Mouse (Mus musculus) MEL (cell line): ENCODE measurements at regions not wholly inside any gene's neighbourhood (a gene's known extent, or its start where the extent isn't known, plus 50 kb on each side); places are given as distances from the start of the nearest gene placed in this dataset.

Experiments
- CTCF ChIP-seq, 3 experiments: IDR thresholded peaks in 2 of 3; conservative IDR thresholded peaks in 1 of 3; 2 replicates each; pipeline ENCODE4 v1.5.1; 2011 to 2012; ENCODE audit warnings: low read length in 3 of 3, low read depth in 2 of 3, mild to moderate bottlenecking in 2 of 3, improper control_type of control experiment in 1 of 3, inconsistent platforms in 1 of 3, mixed read lengths in 1 of 3, moderate library complexity in 1 of 3; ENCODE audit not compliant: control insufficient read depth in 1 of 3, insufficient read depth in 1 of 3, poor library complexity in 1 of 3, severe bottlenecking in 1 of 3
- GATA1 ChIP-seq: IDR thresholded peaks from 2 replicates; pipeline ENCODE4 v1.6.1; 2011; ENCODE audit warnings: low read depth, low read length, improper control_type of control experiment
- MAFK ChIP-seq: IDR thresholded peaks from 2 replicates; pipeline ENCODE4 v1.6.1; 2011; ENCODE audit warnings: low read depth, mild to moderate bottlenecking, low read length, improper control_type of control experiment, borderline replicate concordance
- MAZ ChIP-seq: IDR thresholded peaks from 2 replicates; pipeline ENCODE4 v1.6.1; 2012; ENCODE audit warnings: low read depth, mild to moderate bottlenecking, inconsistent platforms, low read length, improper control_type of control experiment
- NELFE ChIP-seq: IDR thresholded peaks from 2 replicates; pipeline ENCODE4 v1.6.1; 2011; ENCODE audit warnings: low read depth, low read length, improper control_type of control experiment
- POLR2A ChIP-seq, 2 experiments: IDR thresholded peaks; 2 replicates each; pipeline ENCODE4 v1.6.1; 2011 to 2012; ENCODE audit warnings: low read length in 2 of 2, mild to moderate bottlenecking in 2 of 2, control low read depth in 1 of 2, improper control_type of control experiment in 1 of 2, low read depth in 1 of 2, moderate library complexity in 1 of 2; ENCODE audit not compliant: control insufficient read depth in 1 of 2, insufficient read depth in 1 of 2, poor library complexity in 1 of 2
- USF1 ChIP-seq: IDR thresholded peaks from 2 replicates; pipeline ENCODE4 v1.6.1; 2014; ENCODE audit warnings: low read depth, mild to moderate bottlenecking, inconsistent platforms, low read length, improper control_type of control experiment, moderate library complexity
- ZC3H11A ChIP-seq: IDR thresholded peaks from 2 replicates; pipeline ENCODE4 v1.6.1; 2012; ENCODE audit warnings: low read depth, mild to moderate bottlenecking, inconsistent platforms, low read length, improper control_type of control experiment
- ZNF384 ChIP-seq: IDR thresholded peaks from 2 replicates; pipeline ENCODE4 v1.6.1; 2012; ENCODE audit warnings: low read depth, mild to moderate bottlenecking, inconsistent platforms, low read length, improper control_type of control experiment

- no peak for TF ChIP-seq GATA1
- TF ChIP-seq ZC3H11A: no peak
- TF ChIP-seq MAZ: no peak
- TF ChIP-seq POLR2A (IDR thresholded peaks at IDR 0.05; ENCODE audit: control insufficient read depth in 1 of 2, insufficient read depth in 1 of 2, low read depth in 1 of 2, low read length in 2 of 2, poor library complexity in 1 of 2): no peak
- TF ChIP-seq ZNF384: no peak
- no peak for TF ChIP-seq NELFE
- TF ChIP-seq CTCF (IDR thresholded peaks at IDR 0.05 in 2 of 3, conservative IDR thresholded peaks at IDR 0.05 in 1 of 3; ENCODE audit: control insufficient read depth in 1 of 3, insufficient read depth in 1 of 3, low read depth in 2 of 3, low read length in 3 of 3, poor library complexity in 1 of 3, severe bottlenecking in 1 of 3): no peak
- TF ChIP-seq USF1: no peak
- no peak for TF ChIP-seq MAFK
Observed at GRCm38 (mm10) chr1:75834361-75834760, 288.3 kb downstream of the Slc4a3 start.
